Mouse (Mus musculus) spleen, postnatal 10 days (tissue): ENCODE measurements around the gene Mars.
A peak's percentile ranks its signal among the peaks of the same experiment; 100 is the strongest.

Experiments used
- DNase-seq, 2 experiments: peaks; one replicate each; pipeline ENCODE4 v3.0.0; 2021 to 2022; ENCODE audit warnings: low spot score in 2 of 2

The Mars gene

GRCm38 (mm10) chr10:127311476-127312355 is at the start of gene Mars:
Mars (minus strand) TSS chr10:127311786.
- peak; percentile 86 to 94 for DNase-seq

DNA sequence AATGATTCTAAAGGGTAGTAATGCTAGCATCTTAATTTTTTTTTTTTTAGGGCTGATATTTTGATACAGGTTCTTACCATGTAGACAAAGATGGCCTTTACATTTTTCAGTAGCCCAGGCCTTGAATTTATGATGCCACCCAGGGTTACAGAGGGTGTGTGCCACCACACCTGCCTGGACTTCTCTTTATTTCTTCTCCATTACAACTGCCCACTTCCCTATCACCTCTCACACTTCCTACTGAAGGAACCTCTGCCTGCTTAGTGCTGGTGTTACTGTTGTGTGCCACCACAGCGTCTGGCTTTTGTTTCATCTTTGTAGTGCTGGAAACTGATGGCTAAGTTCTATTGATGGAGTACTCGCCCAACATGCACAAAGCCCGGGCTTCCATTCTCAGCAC is 49.1 kb upstream of the Mars start:
- no peak for DNase-seq

DNA sequence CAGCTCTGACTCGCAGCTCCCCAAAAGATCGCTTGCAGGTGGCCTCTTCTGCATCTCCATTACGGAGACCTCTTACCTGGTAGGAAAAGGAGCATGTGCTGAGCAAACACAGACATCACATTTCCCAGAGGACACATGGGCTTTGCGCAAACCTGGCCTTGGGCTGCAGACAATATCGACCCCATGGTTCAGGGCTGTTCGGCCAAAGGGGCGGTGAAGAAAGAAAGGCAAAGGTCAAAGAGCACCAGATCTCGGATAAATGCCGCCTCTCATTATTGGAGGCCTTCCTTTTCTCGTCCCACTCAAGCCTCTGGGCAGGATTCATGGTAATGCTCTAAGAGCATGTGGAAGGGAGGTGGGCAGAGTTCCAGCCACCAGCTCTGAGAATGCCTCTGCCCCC is 43.8 kb upstream of the Mars start:
- no peak for DNase-seq

GRCm38 (mm10) chr10:127353909-127354895 is 42.6 kb upstream of the Mars start, which contains the start of gene Inhbe:
Inhbe (minus strand) TSS chr10:127354411.
- DNase-seq = no peak

- DNase-seq = no peak
Observed at GRCm38 (mm10) chr10:127352766-127353165, 41.2 kb upstream of the Mars start.

- no peak for DNase-seq
Observed at GRCm38 (mm10) chr10:127352187-127352586, 40.6 kb upstream of the Mars start.

DNA sequence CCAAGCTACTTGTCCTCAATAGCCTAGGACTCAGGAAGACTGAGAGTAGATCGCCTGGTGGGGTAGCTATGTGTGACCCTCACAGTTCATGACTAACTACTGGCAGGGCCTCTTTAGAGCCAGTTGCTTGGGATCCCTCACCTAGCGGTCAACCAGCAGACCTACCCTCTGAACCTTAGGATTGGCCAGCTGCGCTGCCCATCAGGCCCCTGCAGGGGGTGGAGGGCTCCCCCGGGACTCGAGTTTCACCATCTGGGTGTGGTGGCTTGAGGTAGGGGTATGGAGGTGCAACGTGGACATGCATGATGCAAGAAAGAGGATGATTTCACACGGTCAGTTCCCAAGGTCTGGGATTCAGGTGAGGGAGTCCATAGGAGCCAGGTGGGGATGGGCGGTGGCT is 40.1 kb upstream of the Mars start:
- DNase-seq = no peak

DNA sequence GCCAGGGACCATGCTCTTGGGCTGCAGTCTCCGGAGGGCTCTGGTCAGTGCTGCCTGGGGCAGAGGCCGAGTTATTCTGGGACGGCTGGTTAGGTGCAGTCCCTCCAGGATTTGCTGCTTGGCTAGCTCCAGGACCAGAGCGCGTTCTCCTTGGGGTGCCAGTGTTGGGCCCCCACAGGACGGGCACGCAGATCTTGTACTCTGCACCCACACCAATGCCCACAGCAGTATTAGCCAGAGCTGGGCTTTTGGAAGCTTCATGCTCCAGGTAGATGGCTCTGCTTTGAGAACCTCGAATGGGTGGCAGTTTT is 39.7 kb upstream of the Mars start:
- DNase-seq = no peak

DNA sequence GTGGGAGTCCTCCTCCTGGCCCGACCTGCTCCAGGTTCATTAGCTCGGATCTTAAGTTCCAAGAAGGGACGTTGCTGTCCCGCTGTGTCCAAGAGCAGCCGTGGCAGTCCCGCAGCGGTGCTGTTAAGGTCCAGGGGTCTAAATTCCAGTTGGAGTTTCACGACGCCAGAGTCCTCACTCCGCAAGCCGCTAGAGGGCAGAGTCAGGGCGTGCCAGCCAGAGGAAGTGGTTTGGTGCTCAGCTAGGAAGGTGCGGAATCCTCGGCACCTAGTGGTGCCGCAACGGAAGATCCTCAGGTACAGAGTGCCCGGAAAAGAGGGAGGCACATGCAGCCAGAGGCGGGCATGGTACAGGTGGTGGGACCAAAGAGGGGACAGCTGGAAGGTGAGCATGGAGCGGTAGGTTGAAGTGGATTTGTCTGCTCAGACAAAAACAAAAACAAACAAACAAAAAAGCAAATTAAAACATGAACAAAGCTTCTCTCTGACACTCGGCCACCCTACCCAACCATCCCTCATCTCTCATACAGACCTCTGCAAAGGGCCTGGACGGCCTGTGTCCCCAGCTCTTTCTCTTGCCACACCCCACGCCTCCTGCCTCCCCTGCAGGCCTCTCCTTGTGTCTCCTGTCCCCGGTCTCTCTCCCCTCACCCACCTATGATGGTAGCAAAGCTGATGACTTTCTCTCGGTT is 39.2 kb upstream of the Mars start:
- peak in 1 of 2 experiments; percentile 76 for DNase-seq

- no peak for DNase-seq
Observed at GRCm38 (mm10) chr10:127349810-127350209, 38.2 kb upstream of the Mars start.

DNA sequence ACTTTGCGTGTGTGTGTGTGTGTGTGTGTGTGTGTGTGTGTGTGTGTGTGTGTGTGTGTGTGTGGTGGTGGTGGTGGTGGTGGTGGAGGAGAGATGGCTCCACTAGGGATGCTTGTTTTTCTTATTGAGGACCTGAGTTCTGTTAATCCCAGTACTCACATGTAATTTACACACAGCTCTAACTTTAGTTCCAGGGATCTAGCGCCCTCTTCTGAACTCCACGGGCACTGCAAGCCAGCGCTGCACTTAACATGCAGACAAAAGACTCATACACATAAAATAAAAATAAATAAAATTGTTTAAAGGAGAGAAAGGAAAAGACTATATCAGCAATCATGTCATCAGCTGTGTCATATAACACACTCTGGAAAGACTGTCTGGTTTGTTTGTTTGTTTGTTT is 37.4 kb upstream of the Mars start:
- DNase-seq = peak in 1 of 2 experiments; percentile 56

- no peak for DNase-seq
Observed at GRCm38 (mm10) chr10:127346173-127346572, 34.6 kb upstream of the Mars start.

- no peak for DNase-seq
Observed at GRCm38 (mm10) chr10:127343029-127343428, 31.4 kb upstream of the Mars start.

DNA sequence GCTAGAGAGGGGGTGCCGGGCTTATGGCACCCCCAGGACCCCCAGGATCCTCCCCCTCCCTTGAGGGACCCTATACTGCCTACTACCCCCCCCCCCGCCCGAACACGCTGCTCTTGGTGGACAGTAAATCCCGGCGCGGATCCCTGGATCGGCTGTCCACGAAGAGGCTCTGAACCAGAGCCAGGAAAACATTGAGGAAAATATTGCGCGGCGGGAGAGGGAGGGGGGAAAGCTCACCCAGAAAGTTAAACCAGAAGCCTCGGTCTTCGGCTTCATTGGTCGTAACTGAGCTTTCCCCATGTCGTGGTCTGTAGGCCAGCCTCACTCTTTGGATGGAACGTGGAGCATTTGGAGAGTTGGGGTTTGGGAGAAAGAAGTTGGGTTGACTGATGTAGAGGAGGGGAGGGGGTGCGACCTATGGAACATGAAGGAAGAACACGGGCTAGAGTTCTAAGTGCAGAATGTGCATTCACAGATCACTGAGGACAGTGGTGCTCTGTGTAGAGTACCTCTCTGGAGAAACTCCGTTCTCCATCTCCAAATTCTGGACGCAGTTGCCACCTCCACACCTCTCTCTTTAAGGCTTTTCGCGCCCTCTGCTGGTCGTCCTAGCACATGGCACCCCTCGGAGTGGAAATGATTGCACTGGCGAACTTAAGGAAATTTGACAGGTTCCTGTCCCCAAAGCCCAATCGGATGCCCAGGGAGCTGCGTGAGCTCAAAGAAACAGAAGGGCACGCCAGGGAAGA is 30.5 kb upstream of the Mars start, which contains the start of gene Gli1:
TSS of gene Gli1 (minus strand) at position 84 of the 749 bp plus-strand sequence.
- DNase-seq = peak; percentile 75 to 89

DNA sequence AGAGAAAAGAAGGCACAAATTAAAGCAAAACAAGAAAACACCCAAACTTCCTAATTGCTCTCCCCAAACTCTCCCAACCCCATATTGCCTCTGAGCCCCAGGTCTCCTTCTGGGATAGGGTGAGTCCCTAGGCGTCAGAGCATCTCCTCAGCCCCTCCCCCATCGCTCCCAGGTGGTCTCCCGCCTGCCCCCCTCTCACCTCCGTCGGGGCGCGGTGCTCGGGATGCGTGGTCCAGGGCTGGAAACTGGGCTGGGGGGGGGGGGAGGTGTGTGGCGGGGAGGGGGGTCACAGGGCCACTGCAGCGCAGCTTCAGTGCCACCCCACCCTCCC is 29.7 kb upstream of the Mars start:
- no peak for DNase-seq

GRCm38 (mm10) chr10:127340577-127341359 is 29.2 kb upstream of the Mars start:
- DNase-seq = no peak

DNA sequence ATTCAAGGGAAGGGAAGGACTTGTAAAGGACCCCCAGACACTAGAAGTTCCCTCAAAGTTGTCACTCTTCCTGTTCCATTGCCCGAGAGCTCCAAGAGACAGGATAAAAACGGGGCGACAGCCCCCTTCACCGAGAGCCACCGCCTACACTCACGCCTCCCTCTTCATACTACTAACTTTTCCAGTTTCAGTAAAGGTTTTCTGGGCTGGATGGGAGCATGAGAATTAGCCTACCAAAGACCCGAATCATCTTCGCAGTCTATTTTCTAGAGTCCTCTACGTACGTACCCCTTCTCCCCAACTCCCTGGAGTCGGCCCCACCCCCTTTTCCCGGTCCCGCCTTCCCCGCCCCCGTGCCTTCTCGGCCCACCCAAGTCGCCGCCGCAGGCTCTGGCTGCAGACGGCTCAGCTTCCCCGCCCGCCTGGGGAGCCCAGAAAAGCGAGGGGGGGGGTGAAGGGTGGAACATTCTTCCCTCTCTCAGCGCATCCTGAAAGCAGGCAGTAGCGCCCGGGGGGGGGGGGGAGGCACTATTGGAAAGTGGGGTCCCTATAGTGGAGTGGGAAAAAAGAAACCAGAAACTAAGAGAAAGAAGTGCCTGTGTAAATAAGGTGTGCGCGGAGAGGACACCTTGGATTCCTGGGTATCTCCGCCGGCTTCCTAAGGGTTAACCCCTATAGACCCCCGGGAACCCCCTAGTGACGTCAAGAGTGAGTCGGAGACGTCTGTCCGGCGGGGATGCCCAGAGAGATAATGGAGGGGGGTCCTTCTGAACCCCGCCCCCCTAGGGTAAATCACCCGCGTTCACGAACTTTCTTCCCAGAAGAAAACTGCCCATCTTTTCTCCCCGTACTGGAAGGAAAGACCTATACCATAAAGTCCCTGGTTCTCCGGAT is 28.3 kb upstream of the Mars start:
- no peak for DNase-seq

DNA sequence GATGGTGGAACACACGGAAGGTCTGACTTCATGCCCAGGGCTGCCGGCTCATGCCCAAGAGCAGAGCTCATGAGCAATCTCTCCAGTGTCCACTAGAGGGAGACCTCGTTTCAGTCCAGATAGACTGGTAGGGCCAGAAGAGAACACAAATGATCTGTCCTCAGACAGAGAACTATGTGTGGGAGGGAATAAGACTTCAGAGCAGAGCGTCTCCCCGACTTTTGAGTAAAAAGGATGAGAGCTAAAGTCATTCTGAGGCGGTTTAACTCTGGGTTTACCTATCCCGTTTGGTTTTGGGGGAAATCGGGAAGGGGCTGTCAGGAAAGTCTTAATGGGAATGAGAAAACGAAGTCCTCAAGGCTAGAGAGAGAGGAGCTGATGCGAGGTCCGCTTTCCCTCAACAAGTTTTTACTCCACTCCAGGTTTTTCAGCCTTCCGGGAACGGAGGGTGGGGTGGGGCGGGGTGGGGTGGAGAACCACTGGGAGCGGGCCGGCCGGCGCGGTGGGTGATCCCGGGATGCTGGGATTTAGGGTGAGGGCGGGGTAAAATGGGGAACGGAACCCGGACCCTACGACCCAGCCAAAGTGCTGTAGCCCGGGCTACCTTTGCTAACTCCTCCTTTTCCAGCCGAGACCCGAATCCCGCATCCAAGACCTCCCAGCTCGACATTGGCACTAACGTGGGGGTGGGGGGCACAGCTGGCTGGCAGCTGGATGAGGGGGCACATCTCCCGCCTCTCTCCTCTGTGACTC is 27.5 kb upstream of the Mars start:
- peak; percentile 73 to 87 for DNase-seq
